Comparison of ENCODE assay signal across 10 mouse cellular contexts in genomic region chr11:107018606-107019005, GRCm38 (mm10). TPM values are rescaled to one million over a fixed set of nuclear protein-coding genes. Genes with fewer than 3 reads are reported as not detected.
DNase-seq lines count a peak whose midpoint lies in the region; ATAC-seq and TF ChIP-seq lines count a peak whose summit lies in the region.
"Had no signal": no experiment of that assay in that cellular context is flagged by ENCODE, and none has a peak within 500 bp of the region (broad histone marks: within the 10 kb centered on the region; RNA-seq: fewer than 3 reads in every experiment).

No protein-coding gene starts in this region.

- TF ChIP-seq POLR2A in MEL (IDR thresholded peaks at IDR 0.05; ENCODE audit: control insufficient read depth in 1 of 2, insufficient read depth in 1 of 2, low read depth in 1 of 2, low read length in 2 of 2, poor library complexity in 1 of 2): no peak

- H3K27ac ChIP-seq in layer of hippocampus, adult 2 months: no peak overlapping the region
- H3K27ac ChIP-seq in MEL (ENCODE audit: control insufficient read depth, low read depth, low read length): no peak overlapping the region

- no peak for DNase-seq in layer of hippocampus, adult 2 months (ENCODE audit: low spot score in 2 of 2)
- DNase-seq in layer of hippocampus, adult 9-11 months: no peak
- DNase-seq in MEL (ENCODE audit: low read depth, low spot score): peak; percentile 85
- no peak for DNase-seq in frontal cortex, adult 2 months (ENCODE audit: extremely low spot score in 1 of 2, low spot score in 1 of 2)
- no peak for DNase-seq in gastrocnemius, postnatal 10 days
- DNase-seq: adrenal gland, postnatal 25 days; embryo, embryonic 11 days; retina, postnatal 1 day had no signal

- peak overlapping the region; percentile 64 for H3K9ac ChIP-seq in MEL (ENCODE audit: control insufficient read depth, low read depth, low read length, poor library complexity, severe bottlenecking)

- ATAC-seq in megakaryocyte progenitor cell, adult 5-6 weeks (replicated peaks; ENCODE audit: poor library complexity): peak; percentile 77

- H3K4me1 ChIP-seq in MEL (ENCODE audit: control insufficient read depth in 1 of 2, insufficient read depth in 2 of 2, low read length in 2 of 2): no peaks in the 10 kb centered on the region; a peak in 1 of 4 replicates

- no peaks in the 10 kb centered on the region for H3K9me3 ChIP-seq in MEL (replicated peaks; ENCODE audit: insufficient read depth, low read length)

- peaks cover 1% of the 10 kb centered on the region for H3K79me3 ChIP-seq in C2C12 (ENCODE audit: low read depth)

- no peak for TF ChIP-seq EP300 in MEL (IDR thresholded peaks at IDR 0.05; ENCODE audit: low read depth in 1 of 2, low read length in 2 of 2)

- H3K27me3 ChIP-seq in C2C12 (ENCODE audit: control insufficient read depth, insufficient read depth, insufficient read length): no peaks in the 10 kb centered on the region
- no peaks in the 10 kb centered on the region for H3K27me3 ChIP-seq in MEL (ENCODE audit: control insufficient read depth in 1 of 2, insufficient read depth in 2 of 2, low read length in 2 of 2)

- H3ac ChIP-seq in C2C12 (ENCODE audit: control insufficient read depth, insufficient read length, low read depth): no peak overlapping the region

- peak; percentile 67 for TF ChIP-seq CTCF in layer of hippocampus, adult 2 months (conservative IDR thresholded peaks at IDR 0.05)
- TF ChIP-seq CTCF in C2C12 (IDR thresholded peaks at IDR 0.05; ENCODE audit: control insufficient read depth, insufficient read depth, insufficient read length) (peak; percentile 63), MEL (IDR thresholded peaks at IDR 0.05 in 2 of 3, conservative IDR thresholded peaks at IDR 0.05 in 1 of 3; ENCODE audit: control insufficient read depth in 1 of 3, insufficient read depth in 1 of 3, low read depth in 2 of 3, low read length in 3 of 3, poor library complexity in 1 of 3, severe bottlenecking in 1 of 3) (peak; percentile 93 to 98 (median 94))

- H3K4me3 ChIP-seq in layer of hippocampus, adult 2 months: no peak overlapping the region
- H3K4me3 ChIP-seq in C2C12 (ENCODE audit: insufficient read depth, poor library complexity, severe bottlenecking) (no peak overlapping the region), MEL (ENCODE audit: control insufficient read depth in 1 of 2, insufficient read depth in 1 of 2, low read depth in 2 of 2, low read length in 2 of 2) (peak overlapping the region; percentile 21 to 28)

- TF ChIP-seq RAD21 in MEL (IDR thresholded peaks at IDR 0.05; ENCODE audit: low read depth, low read length): no peak; the same call in 1 of the 2 replicates

- H3K79me2 ChIP-seq in C2C12 (ENCODE audit: control insufficient read depth, insufficient read depth): no peaks in the 10 kb centered on the region
- H3K79me2 ChIP-seq in MEL (ENCODE audit: control insufficient read depth, insufficient read depth, low read length, poor library complexity): no peaks in the 10 kb centered on the region; the same call in 1 of the 2 replicates

- no peaks in the 10 kb centered on the region for H3K36me3 ChIP-seq in C2C12 (ENCODE audit: control insufficient read depth, insufficient read depth)
- peaks cover 0 to 7% of the 10 kb centered on the region in 2 experiments; a peak in 2 of 4 replicates for H3K36me3 ChIP-seq in MEL (ENCODE audit: control insufficient read depth in 1 of 2, insufficient read depth in 2 of 2, low read length in 2 of 2)

TF ChIP-seq in C2C12, 6 proteins besides CTCF, POLR2A, EP300 and RAD21:
- no peak for TF ChIP-seq CEBPB (IDR thresholded peaks at IDR 0.05; ENCODE audit: low read depth)
- no peak for TF ChIP-seq MYOD1 (IDR thresholded peaks at IDR 0.05; ENCODE audit: control insufficient read depth, insufficient read length, low read depth)
- TF ChIP-seq USF1 (IDR thresholded peaks at IDR 0.05; ENCODE audit: low read depth): no peak
- no peak for TF ChIP-seq MAX (IDR thresholded peaks at IDR 0.05)
- TF ChIP-seq FOSL1 (IDR thresholded peaks at IDR 0.05; ENCODE audit: insufficient read depth, low read length, poor library complexity, severe bottlenecking): no peak
- TF ChIP-seq MYOG (IDR thresholded peaks at IDR 0.05; ENCODE audit: control insufficient read depth, extremely low read depth, insufficient read length): no peak
TF ChIP-seq in C2C12: peak in this region for 0.

TF ChIP-seq in MEL, 35 proteins besides CTCF, POLR2A, EP300 and RAD21:
- no peak for TF ChIP-seq NRF1 (IDR thresholded peaks at IDR 0.05; ENCODE audit: insufficient read depth, low read depth, low read length, poor library complexity, severe bottlenecking)
- peak; percentile 58 for TF ChIP-seq SMC3 (IDR thresholded peaks at IDR 0.05; ENCODE audit: low read depth, low read length)
- TF ChIP-seq MYB (IDR thresholded peaks at IDR 0.05; ENCODE audit: low read depth, low read length): no peak
- 0 out of 2 replicates have a peak, but pooled peaks have one; percentile 69 for TF ChIP-seq MAZ (IDR thresholded peaks at IDR 0.05; ENCODE audit: low read depth, low read length)
- 0 out of 2 replicates have a peak, but pooled peaks have one; percentile 15 for TF ChIP-seq TCF12 (IDR thresholded peaks at IDR 0.05; ENCODE audit: low read depth, low read length)
- peak; percentile 43; the same call in 1 of the 2 replicates for TF ChIP-seq MAX (IDR thresholded peaks at IDR 0.05; ENCODE audit: low read length)
- TF ChIP-seq BHLHE40 (IDR thresholded peaks at IDR 0.05; ENCODE audit: borderline replicate concordance, low read depth, low read length): peak; percentile 46; the same call in 1 of the 2 replicates
- 0 out of 2 replicates have a peak, but pooled peaks have one; percentile 10 for TF ChIP-seq USF1 (IDR thresholded peaks at IDR 0.05; ENCODE audit: low read depth, low read length)
- peak; percentile 52; the same call in 1 of the 2 replicates for TF ChIP-seq SIN3A (IDR thresholded peaks at IDR 0.05; ENCODE audit: low read length)
- TF ChIP-seq POLR2AphosphoS5 (IDR thresholded peaks at IDR 0.05; ENCODE audit: borderline replicate concordance, low read depth, low read length): no peak
- TF ChIP-seq KAT2A (conservative IDR thresholded peaks at IDR 0.05; ENCODE audit: low read depth, low read length): no peak

RNA-seq across cellular contexts. Expression of gene 1810010H24Rik, which starts 6.9 kb away (rescaled TPM):
- 1 to 10 TPM; 3.1 to 3.5 TPM for total RNA-seq in layer of hippocampus, adult 2 months (2021)
- polyA plus RNA-seq in C2C12 (2012; fragmentation: generic; extraction: Trizol): 0.47 TPM
- 0.42 and 0.88 TPM in 2 replicates for total RNA-seq in MEL (2012; rRNA removed)
- polyA plus RNA-seq in MEL (2012; ENCODE audit: insufficient read depth in 1 of 2, insufficient read length in 2 of 2, low read depth in 1 of 2, low replicate concordance in 2 of 2, missing spikeins in 1 of 2): 1 to 10 TPM in 1 of 2 experiments, not detected in 1; 2.5 TPM
- total RNA-seq in megakaryocyte progenitor cell, adult 5-6 weeks (2015): not detected in 2 replicates
- not detected in 2 replicates for total RNA-seq in megakaryocyte progenitor cell, adult 5-6 weeks (2017)
- polyA plus RNA-seq in frontal cortex, adult 2 months (2012; rRNA removed): 5.9 and 6.2 TPM in 2 replicates
- total RNA-seq in gastrocnemius, postnatal 10 days (2021): 1 to 10 TPM; 2.5 to 3.0 TPM

RNA-seq across cellular contexts. Expression of gene Kpna2, which starts 19.3 kb away (rescaled TPM):
- total RNA-seq in layer of hippocampus, adult 2 months (2021): 10 to 100 TPM; 17.7 to 19.1 TPM
- polyA plus RNA-seq in C2C12 (2012; fragmentation: generic; extraction: Trizol): 50.9 TPM
- total RNA-seq in MEL (2012; rRNA removed): 216 and 275 TPM in 2 replicates
- 10 to 100 TPM in 1 of 2 experiments, not detected in 1; 13.2 TPM for polyA plus RNA-seq in MEL (2012; ENCODE audit: insufficient read depth in 1 of 2, insufficient read length in 2 of 2, low read depth in 1 of 2, low replicate concordance in 2 of 2, missing spikeins in 1 of 2)
- total RNA-seq in megakaryocyte progenitor cell, adult 5-6 weeks (2015): 322 and 354 TPM in 2 replicates
- 249 and 283 TPM in 2 replicates for total RNA-seq in megakaryocyte progenitor cell, adult 5-6 weeks (2017)
- 29.8 and 30.9 TPM in 2 replicates for polyA plus RNA-seq in frontal cortex, adult 2 months (2012; rRNA removed)
- total RNA-seq in gastrocnemius, postnatal 10 days (2021): 10 to 100 TPM; 24.1 to 27.6 TPM

Comparison
In these comparisons a context has a peak if more than half of its experiments do, and no peak if none do; other contexts are left out.
1. H3K4me3 ChIP-seq: peak in MEL (2 of 2); none in layer of hippocampus, adult 2 months (single experiment) and C2C12 (single experiment).
2. Peak in every context shown above with its lines, with median percentiles within 50 percentile points of each other: CTCF ChIP-seq.